8 mouse cellular contexts compared by ENCODE assay signal in the genomic region with DNA sequence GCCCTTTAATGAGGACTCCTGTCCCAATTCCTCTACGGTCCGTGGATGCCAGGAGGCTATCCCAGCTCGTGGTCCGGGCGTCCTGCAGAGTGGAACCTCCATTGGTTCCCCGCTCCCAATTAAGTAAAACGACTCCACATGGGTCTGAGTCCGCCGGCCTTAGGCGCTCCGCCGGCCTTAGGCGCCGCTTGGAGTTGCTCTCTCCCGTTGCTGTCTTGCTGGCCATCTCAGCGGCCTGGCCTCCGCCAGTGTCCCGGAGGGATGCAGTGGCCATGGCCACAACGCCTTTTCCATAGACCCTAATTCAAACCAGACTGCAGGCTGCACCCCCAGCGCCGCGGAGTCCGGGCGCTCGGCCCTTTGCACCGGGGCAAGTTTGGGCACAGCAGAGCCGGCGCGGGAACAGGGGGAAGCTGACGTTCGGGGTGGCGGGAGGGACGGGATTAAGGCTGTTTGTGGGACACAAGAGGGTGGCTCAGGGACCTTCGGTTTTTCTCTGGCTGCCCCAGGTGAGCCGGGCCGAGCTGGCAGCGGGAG. TPM values are rescaled to one million over a fixed set of nuclear protein-coding genes. Genes with fewer than 3 reads are reported as not detected.
DNase-seq lines count a peak whose midpoint lies in the region; ATAC-seq and TF ChIP-seq lines count a peak whose summit lies in the region.

No protein-coding gene starts in this region.

- peak overlapping the region; percentile 85 for H3K9ac ChIP-seq in heart, embryonic 11.5 days (ENCODE audit: low read depth, low read length)
- H3K9ac ChIP-seq in liver, adult 2 months (ENCODE audit: low read depth, low read length): peak overlapping the region; percentile 98
- H3K9ac ChIP-seq in neural tube, embryonic 15.5 days (replicated peaks): peak overlapping the region; percentile 68

- intact Hi-C loops in left cerebral cortex, postnatal 14 days (cut with DNase I): no loop called here

- TF ChIP-seq POLR2A in testis, adult 2 months (IDR thresholded peaks at IDR 0.05; ENCODE audit: control insufficient read depth, low read depth, low read length): no peak
- no peak for TF ChIP-seq POLR2A in liver, adult 2 months (IDR thresholded peaks at IDR 0.05; ENCODE audit: extremely low read depth, insufficient read depth, low read length)

- under 1% methylated on average over 37 of the region's 37 CpGs for whole genome bisulfite sequencing in heart, embryonic 11.5 days (ENCODE audit: insufficient replicate concordance)
- under 1% methylated on average over 37 of the region's 37 CpGs for WGBS in liver, adult 2 months
- under 1% methylated on average over 37 of the region's 37 CpGs for whole genome bisulfite sequencing in neural tube, embryonic 15.5 days

- peaks cover 6% of the 10 kb centered on the region for H3K4me1 ChIP-seq in testis, adult 2 months (ENCODE audit: control insufficient read depth, insufficient read depth, low read length)
- no peaks in the 10 kb centered on the region for H3K4me1 ChIP-seq in heart, embryonic 11.5 days (ENCODE audit: control insufficient read depth, insufficient read depth, low read length)
- peaks cover 26% of the 10 kb centered on the region for H3K4me1 ChIP-seq in liver, adult 2 months (ENCODE audit: control insufficient read depth, insufficient read depth, low read length)
- H3K4me1 ChIP-seq in neural tube, embryonic 15.5 days: peaks cover 24% of the 10 kb centered on the region

- no peak for TF ChIP-seq CTCF in testis, adult 2 months (IDR thresholded peaks at IDR 0.05; ENCODE audit: control insufficient read depth, insufficient read depth, insufficient replicate concordance, low read depth, low read length)
- no peak for TF ChIP-seq CTCF in liver, adult 2 months (IDR thresholded peaks at IDR 0.05; ENCODE audit: low read depth, low read length)

- no peaks in the 10 kb centered on the region for H3K27me3 ChIP-seq in testis, adult 2 months (ENCODE audit: control insufficient read depth, insufficient read depth, low read length)
- 0 out of 2 replicates have a peak, but pooled peaks cover 2% of the 10 kb centered on the region for H3K27me3 ChIP-seq in heart, embryonic 11.5 days (ENCODE audit: control insufficient read depth, insufficient read depth, low read length)
- no peaks in the 10 kb centered on the region for H3K27me3 ChIP-seq in liver, adult 2 months (ENCODE audit: control insufficient read depth, insufficient read depth, low read length)
- no peaks in the 10 kb centered on the region for H3K27me3 ChIP-seq in neural tube, embryonic 15.5 days (replicated peaks)

- H3K36me3 ChIP-seq in testis, adult 2 months (ENCODE audit: control insufficient read depth, insufficient read depth, low read length): no peaks in the 10 kb centered on the region
- no peaks in the 10 kb centered on the region for H3K36me3 ChIP-seq in heart, embryonic 11.5 days (ENCODE audit: control insufficient read depth, insufficient read depth, low read length)
- no peaks in the 10 kb centered on the region for H3K36me3 ChIP-seq in liver, adult 2 months (ENCODE audit: control insufficient read depth, insufficient read depth, low read length)
- no peaks in the 10 kb centered on the region for H3K36me3 ChIP-seq in neural tube, embryonic 15.5 days

- H3K4me3 ChIP-seq in testis, adult 2 months (ENCODE audit: control insufficient read depth, low read depth, low read length): peak overlapping the region; percentile 69
- peak overlapping the region; percentile 78 for H3K4me3 ChIP-seq in heart, embryonic 11.5 days (ENCODE audit: low read depth, low read length)
- peak overlapping the region; percentile 98 for H3K4me3 ChIP-seq in liver, adult 2 months (ENCODE audit: insufficient read depth, low read depth, low read length)
- H3K4me3 ChIP-seq in neural tube, embryonic 15.5 days (replicated peaks): peak overlapping the region; percentile 66

- H3K79me2 ChIP-seq in liver, adult 2 months (ENCODE audit: control insufficient read depth, insufficient read depth, low read length): peaks cover 22% of the 10 kb centered on the region

- H3K9me3 ChIP-seq in heart, embryonic 11.5 days (replicated peaks; ENCODE audit: control insufficient read depth, low read length): no peaks in the 10 kb centered on the region
- H3K9me3 ChIP-seq in neural tube, embryonic 15.5 days (replicated peaks): no peaks in the 10 kb centered on the region

- H3K4me2 ChIP-seq in heart, embryonic 11.5 days: peak overlapping the region; percentile 99
- H3K4me2 ChIP-seq in neural tube, embryonic 15.5 days: peak overlapping the region; percentile 100

- ATAC-seq in heart, embryonic 11.5 days (replicated peaks; ENCODE audit: insufficient number of reproducible peaks, low FRiP score, low TSS enrichment): peak; percentile 23
- peak; percentile 2; the same call in 1 of the 2 replicates for ATAC-seq in neural tube, embryonic 15.5 days (ENCODE audit: low FRiP score)

- peak; percentile 38 for DNase-seq in adrenal gland, postnatal 25 days
- DNase-seq in adrenal gland, postnatal 4 days (ENCODE audit: low spot score in 2 of 2): no peak
- no peak for DNase-seq in testis, postnatal 14 days (ENCODE audit: low spot score)
- DNase-seq in liver, adult 2 months (ENCODE audit: extremely low read depth, low read depth, low spot score): no peak
- no peak for DNase-seq in left cerebral cortex, postnatal 14 days (ENCODE audit: low spot score in 2 of 2)

- H3K27ac ChIP-seq in testis, adult 2 months (ENCODE audit: control insufficient read depth, insufficient read depth, low read depth, low read length): no peak overlapping the region
- H3K27ac ChIP-seq in heart, embryonic 11.5 days (ENCODE audit: low read depth, low read length): peak overlapping the region; percentile 64
- H3K27ac ChIP-seq in liver, adult 2 months (replicated peaks; ENCODE audit: insufficient read depth, low read depth, low read length): peak overlapping the region; percentile 90
- peak overlapping the region; percentile 77 for H3K27ac ChIP-seq in neural tube, embryonic 15.5 days (replicated peaks)

RNA-seq across cellular contexts. Expression of a gene that starts 0.8 kb away (rescaled TPM):
- 14.1 and 15.8 TPM in 2 replicates for total RNA-seq in adrenal gland, postnatal 25 days (2021)
- total RNA-seq in adrenal gland, postnatal 4 days (2021): 10 to 100 TPM; 34.6 to 52.4 TPM
- 3.6 and 4.7 TPM in 2 replicates for polyA plus RNA-seq in testis, adult 2 months (2012; rRNA removed)
- polyA plus RNA-seq in heart, embryonic 11.5 days (2014; fragmentation: Nextera tagmentation; extraction: Ambion mirVana): 28.5 and 37.3 TPM in 2 replicates
- 164 and 316 TPM in 2 replicates for total RNA-seq in liver, adult 2 months (2014; rRNA removed)
- 321 and 421 TPM in 2 replicates for polyA plus RNA-seq in liver, adult 2 months (2012; rRNA removed)
- polyA plus RNA-seq in neural tube, embryonic 15.5 days (2015; fragmentation: Nextera tagmentation; extraction: Ambion mirVana): 15.0 and 26.1 TPM in 2 replicates
- 1 to 10 TPM; 2.0 to 2.4 TPM for total RNA-seq in left cerebral cortex, postnatal 14 days (2021)
